Mouse (Mus musculus) CD4-positive helper T cell, adult 2 months (primary cell): ENCODE results near the gene Olfr390.

Experiments
- DNase-seq: peaks from one replicate; pipeline ENCODE4 v3.0.0-alpha.2; 2012; ENCODE audit warnings: low read depth, missing footprints, low spot score

Olfr390 gene

GRCm38 (mm10) chr11:73782664-73783063, at the start of gene Olfr390:
Olfr390 (plus strand) TSS chr11:73782964.
- no peak for DNase-seq

- no peak for DNase-seq
These were observed 23.6 kb upstream of the Olfr390 start for GRCm38 (mm10) chr11:73759115-73759514.

GRCm38 (mm10) chr11:73780613-73781012, 2.2 kb upstream of the Olfr390 start, which contains the start of gene Olfr389:
Olfr389 (minus strand) TSS chr11:73780713.
- DNase-seq, result no peak

- no peak for DNase-seq
These were observed 20.2 kb downstream of the Olfr390 start, which contains the start of gene Olfr391-ps for GRCm38 (mm10) chr11:73802952-73803351. Olfr391-ps (minus strand) TSS chr11:73803052.

GRCm38 (mm10) chr11:73816949-73817348, 34.2 kb downstream of the Olfr390 start, which contains the start of gene Olfr392:
Olfr392 (minus strand) TSS chr11:73817049.
- DNase-seq, result no peak
